Mouse (Mus musculus) liver, embryonic 15.5 days (tissue): ENCODE data around the gene Ccr4. TPM values are rescaled to one million over a fixed set of nuclear protein-coding genes. Genes with fewer than 3 reads are reported as not detected.

Experiments
- ATAC-seq: fragments of 200-750 bp; cut with Nextera tagmentation; 2 replicates; pipeline ENCODE4 v1.8.0; 2017; ENCODE audit warnings: moderate number of reproducible peaks, mild to moderate bottlenecking, moderate library complexity; ENCODE audit not compliant: insufficient read depth
- H3K27ac ChIP-seq: fragments of 300-500 bp; sonication (generic); replicated peaks from 2 replicates; pipeline ENCODE4 v1.5.1; 2015; ENCODE audit warnings: mild to moderate bottlenecking, inconsistent platforms
- H3K27me3 ChIP-seq: fragments of 300-500 bp; sonication (generic); 2 replicates; pipeline ENCODE4 v1.6.1; 2015; ENCODE audit warnings: mild to moderate bottlenecking, inconsistent platforms
- H3K36me3 ChIP-seq: fragments of 300-500 bp; sonication (generic); replicated peaks from 2 replicates; pipeline ENCODE4 v1.6.1; 2015; ENCODE audit warnings: moderate library complexity, mild to moderate bottlenecking, inconsistent platforms
- H3K4me1 ChIP-seq: fragments of 300-500 bp; sonication (generic); replicated peaks from 2 replicates; pipeline ENCODE4 v1.6.1; 2015; ENCODE audit warnings: inconsistent platforms
- H3K4me2 ChIP-seq: fragments of 300-500 bp; sonication (generic); 2 replicates; pipeline ENCODE4 v1.6.1; 2015; ENCODE audit warnings: moderate library complexity, mild to moderate bottlenecking, inconsistent platforms
- H3K4me3 ChIP-seq: fragments of 300-500 bp; sonication (generic); replicated peaks from 2 replicates; pipeline ENCODE4 v1.5.1; 2015; ENCODE audit warnings: mild to moderate bottlenecking, inconsistent platforms
- H3K9ac ChIP-seq: fragments of 300-500 bp; sonication (generic); 2 replicates; pipeline ENCODE4 v1.6.1; 2015; ENCODE audit warnings: moderate library complexity, mild to moderate bottlenecking, inconsistent platforms
- H3K9me3 ChIP-seq: fragments of 300-500 bp; sonication (generic); replicated peaks from 2 replicates; pipeline ENCODE4 v1.6.1; 2016; ENCODE audit warnings: inconsistent platforms
- WGBS: fragments of 180-500 bp; shearing (Covaris S2); methylation state at CpG from one replicate; pipeline ENCODE4 v1.1.7; 2015; ENCODE audit warnings: mixed read lengths; ENCODE audit not compliant: insufficient replicate concordance; 5-methylcytosine and 5-hydroxymethylcytosine counted together
- polyA plus RNA-seq: library from polyadenylated mRNA; unstranded; fragments of >200 nt; fragmentation: Nextera tagmentation; extraction: Ambion mirVana; gene quantifications from 2 replicates; pipeline ENCODE4 v1.2.1, GENCODE M21; 2015

Ccr4 gene
- polyA plus RNA-seq, 1 experiment from 2014 or later = not detected

GRCm38 (mm10) chr9:114501111-114501510 lies 3.6 kb downstream of the Ccr4 start:
- Histone ChIP-seq H3K9ac (no peak overlapping the region), H3K4me3 (no peak overlapping the region), H3K36me3 (no peaks in the 10 kb centered on the region), H3K4me1 (peaks cover 15% of the 10 kb centered on the region), H3K27me3 (no peaks in the 10 kb centered on the region), H3K9me3 (no peaks in the 10 kb centered on the region), H3K4me2 (no peak overlapping the region), H3K27ac (no peak overlapping the region)
- no peak for ATAC-seq
- WGBS = 28% methylated on average over 7 of the region's 7 CpGs

GRCm38 (mm10) chr9:114499783-114500515 lies 4.8 kb downstream of the Ccr4 start:
- no peak for ATAC-seq
- H3K4me3 ChIP-seq = no peak overlapping the region
- no peaks in the 10 kb centered on the region for H3K36me3 ChIP-seq
- H3K27ac ChIP-seq = no peak overlapping the region
- WGBS = 16% methylated on average over 15 of the region's 15 CpGs
- no peaks in the 10 kb centered on the region for H3K27me3 ChIP-seq
- peaks cover 15% of the 10 kb centered on the region for H3K4me1 ChIP-seq
- no peak overlapping the region for H3K9ac ChIP-seq
- H3K9me3 ChIP-seq = no peaks in the 10 kb centered on the region
- no peak overlapping the region for H3K4me2 ChIP-seq

DNA sequence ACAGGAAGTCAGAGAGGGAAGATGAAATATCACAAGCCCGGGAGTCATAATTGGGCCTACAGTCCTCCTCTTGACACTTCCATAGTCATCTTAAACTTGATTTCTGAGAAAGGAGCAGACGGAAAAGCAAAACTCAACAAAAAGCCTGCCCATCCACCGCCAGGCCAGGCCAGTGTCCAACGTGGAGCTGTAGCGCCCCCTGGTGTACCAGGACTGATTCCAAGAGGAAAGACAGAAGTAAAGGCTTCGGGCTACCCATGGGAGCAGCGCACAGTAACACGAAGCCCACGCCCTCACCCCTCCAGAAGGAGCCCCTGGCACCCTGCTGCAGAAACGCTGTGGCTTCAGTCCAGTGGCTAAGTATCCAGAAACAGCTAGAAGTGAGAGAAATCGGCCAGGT lies 6.5 kb downstream of the Ccr4 start:
- no peak overlapping the region for H3K9ac ChIP-seq
- no peaks in the 10 kb centered on the region for H3K36me3 ChIP-seq
- H3K4me2 ChIP-seq = no peak overlapping the region
- ATAC-seq = no peak
- no peak overlapping the region for H3K4me3 ChIP-seq
- no peaks in the 10 kb centered on the region for H3K9me3 ChIP-seq
- WGBS = 4% methylated on average over 11 of the region's 11 CpGs
- H3K27me3 ChIP-seq = no peaks in the 10 kb centered on the region
- H3K27ac ChIP-seq = no peak overlapping the region
- peaks cover 13% of the 10 kb centered on the region for H3K4me1 ChIP-seq

DNA sequence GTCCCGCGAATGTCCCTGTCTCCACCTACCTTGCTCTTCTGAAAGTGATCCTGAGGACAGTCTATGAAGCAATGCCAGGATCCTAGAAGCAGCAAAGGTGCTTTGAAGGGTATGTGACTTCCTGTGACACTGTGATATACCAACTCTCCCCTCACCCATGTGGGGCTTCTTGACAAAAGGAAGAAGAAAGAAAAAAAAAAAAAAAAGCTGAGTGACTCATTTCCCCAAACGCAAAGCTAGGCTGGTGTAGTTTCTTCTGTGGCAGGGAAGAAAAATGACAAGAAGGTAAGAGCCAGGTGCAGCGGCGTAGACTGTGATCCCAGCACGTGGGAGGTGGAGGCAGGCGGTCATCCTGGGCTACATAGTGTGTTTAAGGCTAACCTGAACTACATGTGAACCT lies 8.2 kb downstream of the Ccr4 start:
- H3K4me1 ChIP-seq = no peaks in the 10 kb centered on the region
- H3K9me3 ChIP-seq = no peaks in the 10 kb centered on the region
- WGBS = 58% methylated on average over 7 of the region's 7 CpGs
- H3K4me2 ChIP-seq = no peak overlapping the region
- H3K27me3 ChIP-seq = no peaks in the 10 kb centered on the region
- no peak for ATAC-seq
- no peaks in the 10 kb centered on the region for H3K36me3 ChIP-seq
- H3K27ac ChIP-seq = no peak overlapping the region
- no peak overlapping the region for H3K4me3 ChIP-seq
- no peak overlapping the region for H3K9ac ChIP-seq

DNA sequence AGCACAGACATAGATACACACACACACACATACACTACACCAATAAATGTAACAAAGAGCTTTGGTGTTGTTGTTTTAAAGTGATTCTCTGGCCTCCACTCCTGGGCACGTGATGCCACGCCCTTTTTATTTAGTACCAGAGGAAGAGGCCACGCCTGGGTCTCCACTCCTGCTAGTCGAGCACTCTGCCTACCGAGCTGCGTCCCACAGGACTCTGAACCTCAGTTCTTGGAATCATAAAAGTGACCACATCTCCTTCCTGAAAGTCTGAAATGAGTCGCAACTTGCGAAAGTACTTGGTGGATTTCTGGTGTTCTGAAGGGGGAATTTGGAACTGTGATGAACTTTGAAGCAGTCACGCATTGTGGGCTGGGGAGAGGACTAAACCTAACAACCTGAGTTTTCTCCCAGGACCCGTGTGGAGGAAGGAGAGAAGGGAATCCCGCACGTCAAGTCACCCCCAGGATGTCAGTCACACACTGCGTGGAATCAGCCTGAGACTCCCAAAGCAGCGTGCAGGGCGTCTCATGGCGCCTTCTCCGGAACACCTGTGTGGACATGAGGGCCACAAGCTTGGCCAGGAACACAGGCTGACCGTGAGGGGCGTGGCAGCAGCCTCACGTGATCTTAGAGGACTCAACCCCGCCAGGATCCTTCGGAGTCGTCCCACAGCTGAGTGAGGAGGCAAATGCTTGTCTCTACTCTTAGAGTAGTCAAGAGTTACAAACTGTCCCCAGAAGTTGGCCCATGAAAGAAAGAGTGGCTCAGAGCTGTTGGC lies 17.0 kb downstream of the Ccr4 start:
- Histone ChIP-seq H3K4me1 (no peaks in the 10 kb centered on the region), H3K27ac (no peak overlapping the region)

DNA sequence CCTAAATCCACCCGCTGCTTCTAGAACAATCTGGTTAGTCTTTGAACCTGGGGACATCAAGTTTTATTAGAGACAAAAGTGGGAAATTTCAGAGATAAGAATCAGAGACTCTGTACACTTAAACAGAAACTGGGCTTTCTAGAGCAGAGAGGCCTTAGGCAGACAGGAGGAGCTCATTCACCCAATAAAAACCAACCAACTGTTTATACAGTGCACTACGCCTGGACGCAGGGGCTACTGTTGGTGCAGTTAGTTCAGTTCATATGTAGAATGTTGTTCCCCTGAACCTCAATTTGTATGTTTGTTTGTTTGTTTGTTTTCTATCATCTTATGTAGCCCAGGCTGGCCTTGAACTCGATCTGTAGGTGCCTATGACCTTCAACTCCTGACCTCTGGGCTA lies 17.9 kb downstream of the Ccr4 start:
- H3K9ac ChIP-seq = no peak overlapping the region
- no peaks in the 10 kb centered on the region for H3K27me3 ChIP-seq
- no peak overlapping the region for H3K27ac ChIP-seq
- no peak overlapping the region for H3K4me3 ChIP-seq
- ATAC-seq = no peak
- 67% methylated on average over 4 of the region's 4 CpGs for WGBS
- no peaks in the 10 kb centered on the region for H3K4me1 ChIP-seq
- no peaks in the 10 kb centered on the region for H3K9me3 ChIP-seq
- no peaks in the 10 kb centered on the region for H3K36me3 ChIP-seq
- no peak overlapping the region for H3K4me2 ChIP-seq

More for the DNA sequence above, 17.0 kb downstream of the Ccr4 start:
- Histone ChIP-seq H3K9ac (no peak overlapping the region), H3K9me3 (no peaks in the 10 kb centered on the region), H3K4me3 (no peak overlapping the region), H3K36me3 (no peaks in the 10 kb centered on the region), H3K4me2 (no peak overlapping the region), H3K27me3 (no peaks in the 10 kb centered on the region)
- 65% methylated on average over 23 of the region's 23 CpGs for WGBS
- ATAC-seq = no peak

- H3K4me2 ChIP-seq = no peak overlapping the region
- no peak for ATAC-seq
- no peaks in the 10 kb centered on the region for H3K36me3 ChIP-seq
- no peak overlapping the region for H3K4me3 ChIP-seq
- H3K9me3 ChIP-seq = no peaks in the 10 kb centered on the region
- no peaks in the 10 kb centered on the region for H3K4me1 ChIP-seq
- H3K9ac ChIP-seq = no peak overlapping the region
- no peak overlapping the region for H3K27ac ChIP-seq
- WGBS = 66% methylated on average over 5 of the region's 5 CpGs
- H3K27me3 ChIP-seq = no peaks in the 10 kb centered on the region
These were observed 19.9 kb downstream of the Ccr4 start for GRCm38 (mm10) chr9:114484771-114485170.

DNA sequence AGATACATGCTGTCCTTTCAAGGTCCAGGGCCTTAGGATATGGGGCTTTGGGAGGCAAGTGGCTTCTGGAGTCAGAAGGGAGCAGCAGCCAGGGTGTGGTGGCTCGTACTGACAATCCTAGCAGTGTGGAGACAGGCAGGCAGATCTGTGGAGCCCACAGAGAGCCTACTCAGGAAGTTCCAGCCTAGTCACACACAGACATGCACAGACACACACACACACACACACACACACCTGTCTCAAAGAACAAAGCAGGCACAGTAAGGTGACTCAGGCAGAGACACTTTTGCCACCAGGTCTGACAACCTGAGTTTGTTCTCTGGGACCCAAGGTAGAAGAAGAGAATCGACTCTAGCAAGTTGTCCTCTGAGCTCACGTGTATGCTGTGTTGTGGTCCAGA lies 23.8 kb downstream of the Ccr4 start:
- WGBS = 58% methylated on average over 3 of the region's 3 CpGs
- H3K9ac ChIP-seq = no peak overlapping the region
- ATAC-seq = no peak

DNA sequence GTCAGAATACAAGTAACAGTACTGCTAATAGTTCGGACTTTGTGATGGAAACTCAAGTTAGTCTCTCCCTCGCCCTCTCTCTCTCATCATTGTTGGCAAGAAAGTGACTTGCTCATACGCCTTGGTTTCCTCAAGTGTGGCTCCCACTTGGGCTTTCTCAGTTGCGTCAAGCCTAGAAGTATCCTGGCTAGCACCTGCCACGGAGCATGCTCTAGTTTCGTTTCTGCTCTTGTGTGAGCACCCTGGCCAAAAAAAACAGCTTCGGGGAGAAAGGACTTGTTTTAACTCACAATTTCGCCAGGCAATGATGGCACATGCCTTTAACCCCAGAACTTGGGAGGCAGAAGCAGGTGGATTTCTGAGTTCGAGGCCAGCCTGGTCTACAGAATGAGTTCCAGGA lies 27.7 kb downstream of the Ccr4 start:
- no peak for ATAC-seq
- WGBS = 69% methylated on average over 9 of the region's 9 CpGs
- Histone ChIP-seq H3K9ac (no peak overlapping the region), H3K27ac (no peak overlapping the region), H3K27me3 (no peaks in the 10 kb centered on the region), H3K4me2 (no peak overlapping the region), H3K4me1 (no peaks in the 10 kb centered on the region), H3K4me3 (no peak overlapping the region), H3K36me3 (no peaks in the 10 kb centered on the region), H3K9me3 (no peaks in the 10 kb centered on the region)

More for the DNA sequence above, 23.8 kb downstream of the Ccr4 start:
- Histone ChIP-seq H3K4me2 (no peak overlapping the region), H3K4me3 (no peak overlapping the region), H3K27ac (no peak overlapping the region), H3K36me3 (no peaks in the 10 kb centered on the region), H3K9me3 (no peaks in the 10 kb centered on the region), H3K4me1 (no peaks in the 10 kb centered on the region), H3K27me3 (no peaks in the 10 kb centered on the region)

DNA sequence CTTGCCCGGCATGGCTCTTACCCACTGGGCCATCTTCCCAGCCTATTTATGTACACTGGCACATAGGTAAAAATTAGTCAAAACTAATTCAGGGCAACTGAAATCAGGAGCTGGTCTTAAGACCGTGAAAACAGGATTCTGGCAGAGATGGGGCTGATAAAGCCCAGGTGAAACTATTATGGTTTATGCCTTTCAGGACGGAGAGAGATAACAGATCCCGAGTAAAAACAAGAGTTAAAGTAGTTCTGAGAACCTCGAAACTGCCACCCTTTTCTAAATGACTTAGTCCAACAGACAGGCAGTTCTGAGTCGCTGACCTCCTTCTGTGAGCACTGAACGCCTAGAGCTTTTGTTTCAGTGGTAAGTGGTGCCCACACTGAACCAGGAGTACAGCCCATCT lies 32.8 kb downstream of the Ccr4 start:
- Histone ChIP-seq H3K4me3 (no peak overlapping the region), H3K27me3 (no peaks in the 10 kb centered on the region), H3K4me2 (no peak overlapping the region), H3K4me1 (peaks cover 15% of the 10 kb centered on the region), H3K27ac (no peak overlapping the region), H3K36me3 (no peaks in the 10 kb centered on the region), H3K9ac (no peak overlapping the region), H3K9me3 (no peaks in the 10 kb centered on the region)
- 58% methylated on average over 7 of the region's 7 CpGs for WGBS
- ATAC-seq = no peak

DNA sequence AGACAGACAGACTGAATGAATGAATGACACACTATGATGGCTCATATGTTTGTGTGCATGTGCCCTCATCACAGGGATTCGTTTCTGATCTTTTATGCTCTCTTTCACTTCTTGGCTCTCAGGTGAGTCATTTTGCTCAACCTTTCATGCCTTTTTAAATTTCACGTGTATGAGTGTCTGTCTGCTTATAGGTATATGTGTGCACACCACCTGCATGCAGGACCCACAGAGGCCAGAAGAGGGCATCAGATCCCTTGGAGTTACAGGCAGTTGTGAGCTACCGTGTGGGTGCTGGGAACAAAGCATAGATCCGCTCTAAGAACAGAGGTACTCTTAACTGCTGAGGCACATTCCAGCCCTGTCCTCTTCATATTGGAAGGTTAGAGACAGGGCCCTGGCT lies 36.0 kb downstream of the Ccr4 start:
- 79% methylated on average over 4 of the region's 4 CpGs for WGBS
- Histone ChIP-seq H3K27ac (no peak overlapping the region), H3K4me2 (no peak overlapping the region), H3K4me3 (no peak overlapping the region), H3K4me1 (peaks cover 24% of the 10 kb centered on the region), H3K27me3 (no peaks in the 10 kb centered on the region), H3K36me3 (no peaks in the 10 kb centered on the region), H3K9me3 (no peaks in the 10 kb centered on the region), H3K9ac (no peak overlapping the region)
- ATAC-seq = no peak
